Mouse (Mus musculus): Measurements from ENCODE around the gene Ccdc114. TPM values are rescaled to one million over a fixed set of nuclear protein-coding genes. Genes with fewer than 3 reads are reported as not detected.

Gene Ccdc114
- total RNA-seq, 2 experiments from 2014 or later: 31.8 to 38.9 TPM

- no peak for DNase-seq
Observed at GRCm38 (mm10) chr7:45981612-45982011, 57.7 kb downstream of the Ccdc114 start.

GRCm38 (mm10) chr7:45986893-45987292, 63.0 kb downstream of the Ccdc114 start:
- no peak for DNase-seq

- DNase-seq: no peak
Observed at GRCm38 (mm10) chr7:45988344-45988743, 64.5 kb downstream of the Ccdc114 start.

GRCm38 (mm10) chr7:45992470-45992869, 68.6 kb downstream of the Ccdc114 start:
- no peak for DNase-seq

Other genes starting within 250 kb of the Ccdc114 start
- gene Ntn5, start 240.1 kb upstream of the Ccdc114 start, total RNA-seq (2021): under 1 TPM; 0.23 to 0.83 TPM
- under 1 TPM; 0.23 to 0.99 TPM for gene Sec1, start 229.7 kb upstream of the Ccdc114 start, total RNA-seq (2021)
- 10 to 100 TPM in 1 of 2 experiments, 1 to 10 TPM in 1; 8.6 to 10.2 TPM for gene Car11, start 224.2 kb upstream of the Ccdc114 start, total RNA-seq (2021)
- gene Dbp, start 219.0 kb upstream of the Ccdc114 start, total RNA-seq (2021): 100 to 1,000 TPM; 125 to 262 TPM
- 1,000 to 10,000 TPM; 1,050 to 1,062 TPM for gene Rpl18, start 208.6 kb upstream of the Ccdc114 start, total RNA-seq (2021)
- 10 to 100 TPM; 35.5 to 35.6 TPM for gene Sphk2, start 206.1 kb upstream of the Ccdc114 start, total RNA-seq (2021)
- under 1 TPM; 0.36 to 0.46 TPM for gene Fam83e, start 202.9 kb upstream of the Ccdc114 start, total RNA-seq (2021)
- not detected for gene Spaca4, start 198.3 kb upstream of the Ccdc114 start, total RNA-seq (2021)
- 1 to 10 TPM; 6.1 to 8.5 TPM for gene Lmtk3, start 140.3 kb upstream of the Ccdc114 start, total RNA-seq (2021)
- 1 to 10 TPM; 1.1 to 1.4 TPM for gene Sult2b1, start 139.4 kb upstream of the Ccdc114 start, total RNA-seq (2021)
- gene Cyth2, start 109.5 kb upstream of the Ccdc114 start, total RNA-seq (2021): 100 to 1,000 TPM; 121 to 125 TPM
- gene Kcnj14, start 99.3 kb upstream of the Ccdc114 start, total RNA-seq (2021): under 1 TPM; 0.16 to 0.53 TPM
- gene Grwd1, start 93.1 kb upstream of the Ccdc114 start, total RNA-seq (2021): 10 to 100 TPM; 27.1 to 36.0 TPM
- gene Kdelr1, start 51.3 kb upstream of the Ccdc114 start, total RNA-seq (2021): 100 to 1,000 TPM; 137 to 140 TPM
- gene Grin2d, start 45.7 kb upstream of the Ccdc114 start, total RNA-seq (2021): 1 to 10 TPM in 1 of 2 experiments, under 1 TPM in 1; 0.63 to 1.2 TPM
- under 1 TPM in 1 of 2 experiments, not detected in 1; 0.36 TPM for gene Syngr4, start 27.4 kb upstream of the Ccdc114 start, total RNA-seq (2021)
- 10 to 100 TPM; 55.1 to 66.5 TPM for gene Tmem143, start 27.1 kb upstream of the Ccdc114 start, total RNA-seq (2021)
- 100 to 1,000 TPM; 264 to 580 TPM for gene Emp3, start 2.7 kb upstream of the Ccdc114 start, total RNA-seq (2021)
- under 1 TPM in 1 of 2 experiments, not detected in 1; 0.60 TPM for gene Abcc6, start 106.2 kb downstream of the Ccdc114 start, total RNA-seq (2021)
- 10 to 100 TPM; 67.8 to 69.6 TPM for gene Nomo1, start 109.6 kb downstream of the Ccdc114 start, total RNA-seq (2021)
- gene Kcnj11, start 176.7 kb downstream of the Ccdc114 start, total RNA-seq (2021): 1 to 10 TPM in 1 of 2 experiments, under 1 TPM in 1; 0.86 to 2.3 TPM